Mouse (Mus musculus) liver, postnatal 0 days (tissue): Measurements from ENCODE around the gene Fam160a1. TPM values are rescaled to one million over a fixed set of nuclear protein-coding genes. Genes with fewer than 3 reads are reported as not detected.
A peak's percentile ranks its signal among the peaks of the same experiment; 100 is the strongest.

Source experiments
- ATAC-seq: fragments of 200-750 bp; cut with Nextera tagmentation; 2 replicates; pipeline ENCODE4 v1.8.0; 2017; ENCODE audit warnings: mild to moderate bottlenecking, moderate library complexity
- DNase-seq: peaks from one replicate; pipeline ENCODE4 v3.0.0-alpha.2; 2016
- H3K27ac ChIP-seq: fragments of 300-500 bp; sonication (generic); 2 replicates; pipeline ENCODE4 v1.5.1; 2014; ENCODE audit warnings: antibody characterized with exemption, moderate library complexity, mild to moderate bottlenecking, low read depth
- H3K27me3 ChIP-seq: fragments of 300-500 bp; sonication (generic); 2 replicates; pipeline ENCODE4 v1.6.1; 2014; ENCODE audit warnings: low read length, control low read depth, mixed read lengths; ENCODE audit not compliant: insufficient read depth
- H3K36me3 ChIP-seq: fragments of 300-500 bp; sonication (generic); replicated peaks from 2 replicates; pipeline ENCODE4 v1.6.1; 2014; ENCODE audit warnings: mild to moderate bottlenecking, control low read depth, low read length, moderate library complexity, mixed read lengths; ENCODE audit not compliant: insufficient read depth
- H3K4me1 ChIP-seq: fragments of 300-500 bp; sonication (generic); 2 replicates; pipeline ENCODE4 v1.6.1; 2014; ENCODE audit warnings: antibody characterized with exemption, mild to moderate bottlenecking, control low read depth; ENCODE audit not compliant: insufficient read depth
- H3K4me2 ChIP-seq: fragments of 300-500 bp; sonication (generic); 2 replicates; pipeline ENCODE4 v1.6.1; 2014; ENCODE audit warnings: low read depth, mild to moderate bottlenecking, low read length, moderate library complexity, mixed read lengths
- H3K4me3 ChIP-seq: fragments of 300-500 bp; sonication (generic); 2 replicates; pipeline ENCODE4 v1.5.1; 2014; ENCODE audit warnings: low read depth, low read length
- H3K9ac ChIP-seq: fragments of 300-500 bp; sonication (generic); replicated peaks from 2 replicates; pipeline ENCODE4 v1.6.1; 2014; ENCODE audit warnings: mild to moderate bottlenecking, moderate library complexity
- H3K9me3 ChIP-seq: fragments of 300-500 bp; sonication (generic); 2 replicates; pipeline ENCODE4 v1.6.1; 2016; ENCODE audit warnings: mild to moderate bottlenecking, control low read depth, low read length, mixed read lengths
- CTCF ChIP-seq: sonication (generic); IDR thresholded peaks from 2 replicates; pipeline ENCODE4 v1.5.1; 2016; ENCODE audit warnings: antibody characterized with exemption, low read depth
- EP300 ChIP-seq: IDR thresholded peaks from 2 replicates; pipeline ENCODE4 v1.6.1; 2016; ENCODE audit warnings: antibody characterized with exemption, low read depth, mild to moderate bottlenecking
- WGBS: fragments of 180-500 bp; shearing (Covaris S2); extraction: QIAGEN DNeasy Blood & Tissue Kit; methylation state at CpG from one replicate; pipeline ENCODE4 v1.1.7; 2014; ENCODE audit not compliant: insufficient replicate concordance; 5-methylcytosine and 5-hydroxymethylcytosine counted together
- polyA plus RNA-seq: library from polyadenylated mRNA; unstranded; fragments of >200 nt; fragmentation: Nextera tagmentation; extraction: Ambion mirVana; gene quantifications from 2 replicates; pipeline ENCODE4 v1.2.1, GENCODE M21; 2015

Fam160a1 gene
- polyA plus RNA-seq, 1 experiment from 2014 or later = 0.31 TPM

DNA sequence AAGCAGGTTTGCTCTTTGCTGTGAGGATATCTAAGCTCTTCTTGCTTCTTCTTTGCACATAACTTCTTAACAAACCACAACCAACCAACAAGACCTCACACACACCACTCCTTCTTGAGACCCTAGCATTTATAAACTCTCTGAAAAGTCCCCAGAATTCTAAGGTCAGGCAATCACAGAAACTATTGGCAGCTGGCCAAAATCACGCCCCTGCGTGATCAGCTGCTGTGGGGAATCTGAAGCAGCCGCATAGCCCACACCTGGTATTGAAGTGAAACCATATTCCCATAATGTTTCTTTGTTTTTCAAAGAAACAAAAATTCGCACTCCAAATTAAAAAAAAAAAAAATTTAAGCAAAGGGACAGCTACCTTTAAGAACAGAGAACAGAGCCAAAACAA lies 71.0 kb downstream of the Fam160a1 start:
- WGBS = 64% methylated on average over 4 of the region's 4 CpGs
- TF ChIP-seq CTCF = no peak
- no peak for TF ChIP-seq EP300
- Histone ChIP-seq H3K4me3 (no peak overlapping the region), H3K27me3 (no peaks in the 10 kb centered on the region), H3K9ac (no peak overlapping the region), H3K36me3 (no peaks in the 10 kb centered on the region), H3K27ac (no peak overlapping the region), H3K9me3 (no peaks in the 10 kb centered on the region), H3K4me1 (no peaks in the 10 kb centered on the region), H3K4me2 (no peak overlapping the region)
- DNase-seq = no peak
- ATAC-seq = no peak

- H3K4me2 ChIP-seq = no peak overlapping the region
- no peaks in the 10 kb centered on the region for H3K9me3 ChIP-seq
- H3K27ac ChIP-seq = no peak overlapping the region
- H3K36me3 ChIP-seq = no peaks in the 10 kb centered on the region
- no peaks in the 10 kb centered on the region for H3K4me1 ChIP-seq
- no peak overlapping the region for H3K4me3 ChIP-seq
- DNase-seq (no peak), ATAC-seq (no peak)
- H3K27me3 ChIP-seq = no peaks in the 10 kb centered on the region
- H3K9ac ChIP-seq = no peak overlapping the region
- no peak for TF ChIP-seq CTCF
- no peak for TF ChIP-seq EP300
- WGBS = 71% methylated on average over 3 of the region's 3 CpGs
These were observed 75.3 kb downstream of the Fam160a1 start for GRCm38 (mm10) chr3:85741767-85742166.

- Histone ChIP-seq H3K9me3 (no peaks in the 10 kb centered on the region), H3K9ac (no peak overlapping the region), H3K27ac (no peak overlapping the region), H3K4me1 (no peaks in the 10 kb centered on the region), H3K4me2 (no peak overlapping the region), H3K36me3 (no peaks in the 10 kb centered on the region), H3K27me3 (no peaks in the 10 kb centered on the region), H3K4me3 (no peak overlapping the region)
- TF ChIP-seq EP300 = no peak
- no peak for TF ChIP-seq CTCF
- no peak for ATAC-seq
- 62% methylated on average over 3 of the region's 3 CpGs for WGBS
- no peak for DNase-seq
These were observed 78.5 kb downstream of the Fam160a1 start for GRCm38 (mm10) chr3:85738591-85738990.

DNA sequence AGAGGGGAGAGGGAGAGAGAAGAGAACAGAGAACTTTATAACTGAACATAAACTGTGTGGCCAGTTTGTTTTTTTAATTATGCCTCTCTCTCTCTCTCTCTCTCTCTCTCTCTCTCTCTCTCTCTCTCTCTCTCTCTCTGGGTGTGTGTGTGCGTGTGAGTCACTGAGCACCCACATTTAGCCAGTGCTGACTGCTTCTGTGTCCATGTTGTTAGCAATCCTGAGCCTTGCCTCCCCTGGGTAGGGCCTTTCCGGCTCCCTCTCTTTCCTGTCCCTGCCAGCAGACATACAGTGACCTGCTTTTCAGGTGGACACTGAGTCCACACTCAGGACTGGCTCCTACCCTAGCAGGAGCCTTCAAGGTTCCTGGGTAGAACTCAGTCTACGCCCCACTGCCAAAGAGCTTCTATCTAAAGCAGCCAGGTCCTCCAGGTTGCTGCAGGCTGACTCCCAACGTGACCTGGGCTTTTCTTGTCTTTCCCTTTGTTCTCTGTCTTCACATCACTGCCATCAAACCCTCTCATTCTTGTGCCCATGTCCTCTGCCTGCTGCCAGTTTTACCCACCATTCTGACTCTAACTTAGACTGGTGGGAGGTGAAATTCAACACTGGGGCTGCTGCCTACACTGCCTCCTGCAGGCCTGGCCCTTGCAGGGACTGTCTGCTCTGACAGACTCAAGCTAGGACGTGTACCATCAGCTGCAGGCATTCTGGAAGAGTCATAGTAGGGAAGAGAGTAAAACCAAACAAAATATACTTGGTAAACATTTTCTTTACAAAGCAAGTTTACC lies 83.0 kb downstream of the Fam160a1 start:
- no peaks in the 10 kb centered on the region for H3K4me1 ChIP-seq
- no peak overlapping the region for H3K27ac ChIP-seq
- DNase-seq (no peak), ATAC-seq (no peak)
- 69% methylated on average over 5 of the region's 5 CpGs for WGBS
- H3K4me2 ChIP-seq = no peak overlapping the region
- no peak overlapping the region for H3K4me3 ChIP-seq
- H3K9me3 ChIP-seq = no peaks in the 10 kb centered on the region
- TF ChIP-seq EP300 (no peak), CTCF (no peak)
- no peak overlapping the region for H3K9ac ChIP-seq
- H3K36me3 ChIP-seq = no peaks in the 10 kb centered on the region
- H3K27me3 ChIP-seq = no peaks in the 10 kb centered on the region

- no peaks in the 10 kb centered on the region for H3K36me3 ChIP-seq
- no peak for TF ChIP-seq EP300
- no peak for TF ChIP-seq CTCF
- WGBS = 60% methylated on average over 2 of the region's 2 CpGs
- H3K4me3 ChIP-seq = no peak overlapping the region
- H3K27me3 ChIP-seq = no peaks in the 10 kb centered on the region
- no peak overlapping the region for H3K27ac ChIP-seq
- H3K9me3 ChIP-seq = no peaks in the 10 kb centered on the region
- ATAC-seq (no peak), DNase-seq (no peak)
- H3K4me1 ChIP-seq = no peaks in the 10 kb centered on the region
- no peak overlapping the region for H3K9ac ChIP-seq
- no peak overlapping the region for H3K4me2 ChIP-seq
These were observed 89.9 kb downstream of the Fam160a1 start for GRCm38 (mm10) chr3:85727171-85727570.

DNA sequence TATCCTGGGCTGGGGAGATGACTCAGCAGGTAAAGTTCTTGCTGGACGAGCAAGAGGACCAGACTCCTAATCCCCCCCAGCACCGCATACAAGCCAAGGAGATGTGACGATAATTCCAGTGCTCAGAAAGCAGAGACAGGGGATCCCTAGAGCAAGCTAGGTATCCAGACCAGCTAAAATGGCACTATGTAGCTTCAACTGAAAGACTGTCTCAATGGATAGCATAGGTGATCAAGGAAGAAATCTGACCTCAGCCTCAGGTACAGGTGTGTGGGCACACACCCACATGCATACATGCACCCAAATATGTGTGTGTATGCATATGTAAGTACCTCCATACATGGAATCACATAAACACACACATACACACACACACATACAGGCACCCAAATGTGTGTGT lies 91.1 kb downstream of the Fam160a1 start:
- TF ChIP-seq CTCF = no peak
- no peak for TF ChIP-seq EP300
- H3K4me2 ChIP-seq = no peak overlapping the region
- no peak for DNase-seq
- 76% methylated on average over 3 of the region's 3 CpGs for WGBS
- no peaks in the 10 kb centered on the region for H3K9me3 ChIP-seq
- H3K4me3 ChIP-seq = no peak overlapping the region
- ATAC-seq = no peak
- H3K36me3 ChIP-seq = no peaks in the 10 kb centered on the region
- H3K4me1 ChIP-seq = no peaks in the 10 kb centered on the region
- H3K27me3 ChIP-seq = no peaks in the 10 kb centered on the region
- no peak overlapping the region for H3K9ac ChIP-seq
- H3K27ac ChIP-seq = no peak overlapping the region

DNA sequence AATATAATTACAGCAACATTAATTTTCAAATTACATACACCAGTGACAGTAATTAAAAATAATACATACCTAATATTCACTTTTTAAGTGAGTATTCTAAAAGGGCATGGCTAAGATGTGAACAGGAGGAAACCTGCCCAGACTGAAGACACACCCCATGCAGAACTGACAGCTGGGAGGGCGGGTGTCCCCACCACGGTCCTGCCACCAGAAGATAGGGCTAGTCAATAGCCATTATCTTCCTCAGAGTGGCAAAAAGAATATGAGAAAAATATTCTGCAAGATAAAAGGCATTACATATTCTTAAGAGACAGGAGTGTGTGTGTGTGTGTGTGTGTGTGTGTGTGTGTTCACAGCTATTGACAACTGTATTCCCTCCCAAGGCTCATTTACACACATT lies 92.0 kb downstream of the Fam160a1 start:
- Histone ChIP-seq H3K9ac (no peak overlapping the region), H3K4me1 (no peaks in the 10 kb centered on the region), H3K9me3 (no peaks in the 10 kb centered on the region), H3K4me3 (no peak overlapping the region), H3K27me3 (no peaks in the 10 kb centered on the region), H3K36me3 (no peaks in the 10 kb centered on the region), H3K4me2 (no peak overlapping the region; the same call in 1 of the 2 replicates), H3K27ac (no peak overlapping the region)
- peak; percentile 72 for TF ChIP-seq EP300
- no peak for TF ChIP-seq CTCF
- ATAC-seq (peak; percentile 85), DNase-seq (peak; percentile 30)
- 56% methylated on average over 2 of the region's 2 CpGs for WGBS
